Mouse (Mus musculus) small intestine, adult 2 months (tissue): ENCODE measurements around the gene Wfdc3. TPM values are rescaled to one million over a fixed set of nuclear protein-coding genes. Genes with fewer than 3 reads are reported as not detected.

Experiments
- H3K27ac ChIP-seq: fragments of 200-500 bp; 2 replicates; pipeline ENCODE4 v1.5.1; 2012; ENCODE audit warnings: low read depth, low read length, control low read depth, inconsistent platforms; ENCODE audit not compliant: insufficient read depth
- H3K27me3 ChIP-seq: fragments of 200-500 bp; 2 replicates; pipeline ENCODE4 v1.6.1; 2012; ENCODE audit warnings: mild to moderate bottlenecking, moderate library complexity, low read length, inconsistent platforms; ENCODE audit not compliant: control insufficient read depth, insufficient read depth
- H3K36me3 ChIP-seq: fragments of 200-500 bp; 2 replicates; pipeline ENCODE4 v1.6.1; 2012; ENCODE audit warnings: mild to moderate bottlenecking, low read length, control low read depth, inconsistent platforms; ENCODE audit not compliant: control insufficient read depth, insufficient read depth
- H3K4me1 ChIP-seq: fragments of 200-500 bp; 2 replicates; pipeline ENCODE4 v1.6.1; 2012; ENCODE audit warnings: low read length, inconsistent platforms, mixed read lengths; ENCODE audit not compliant: control insufficient read depth, insufficient read depth, insufficient read length
- H3K4me3 ChIP-seq: fragments of 200-500 bp; 2 replicates; pipeline ENCODE4 v1.5.1; 2012; ENCODE audit warnings: low read depth, mild to moderate bottlenecking, control low read depth, inconsistent platforms, low read length, moderate library complexity
- CTCF ChIP-seq: fragments of 200-500 bp; IDR thresholded peaks from 2 replicates; pipeline ENCODE4 v1.5.1; 2012; ENCODE audit warnings: low read depth, mild to moderate bottlenecking, control low read depth, inconsistent platforms, low read length, moderate library complexity, mixed read lengths; ENCODE audit not compliant: insufficient replicate concordance, insufficient read length; ENCODE audit errors: extremely low read depth
- POLR2A ChIP-seq: fragments of 200-500 bp; IDR thresholded peaks from 2 replicates; pipeline ENCODE4 v1.6.1; 2012; ENCODE audit warnings: low read depth, mild to moderate bottlenecking, control low read depth, inconsistent platforms, low read length, moderate library complexity
- WGBS: fragments of 180-500 bp; shearing (Covaris S2); methylation state at CpG from one replicate; pipeline ENCODE4 v1.1.7; 2018; 5-methylcytosine and 5-hydroxymethylcytosine counted together
- polyA plus RNA-seq: library from polyadenylated mRNA; depleted of rRNA; stranded (reverse); fragments of >200 nt; gene quantifications from 2 replicates; pipeline ENCODE4 v1.2.3, GENCODE M21; 2012

Gene Wfdc3
- polyA plus RNA-seq, 1 experiment = 0.06 TPM

DNA sequence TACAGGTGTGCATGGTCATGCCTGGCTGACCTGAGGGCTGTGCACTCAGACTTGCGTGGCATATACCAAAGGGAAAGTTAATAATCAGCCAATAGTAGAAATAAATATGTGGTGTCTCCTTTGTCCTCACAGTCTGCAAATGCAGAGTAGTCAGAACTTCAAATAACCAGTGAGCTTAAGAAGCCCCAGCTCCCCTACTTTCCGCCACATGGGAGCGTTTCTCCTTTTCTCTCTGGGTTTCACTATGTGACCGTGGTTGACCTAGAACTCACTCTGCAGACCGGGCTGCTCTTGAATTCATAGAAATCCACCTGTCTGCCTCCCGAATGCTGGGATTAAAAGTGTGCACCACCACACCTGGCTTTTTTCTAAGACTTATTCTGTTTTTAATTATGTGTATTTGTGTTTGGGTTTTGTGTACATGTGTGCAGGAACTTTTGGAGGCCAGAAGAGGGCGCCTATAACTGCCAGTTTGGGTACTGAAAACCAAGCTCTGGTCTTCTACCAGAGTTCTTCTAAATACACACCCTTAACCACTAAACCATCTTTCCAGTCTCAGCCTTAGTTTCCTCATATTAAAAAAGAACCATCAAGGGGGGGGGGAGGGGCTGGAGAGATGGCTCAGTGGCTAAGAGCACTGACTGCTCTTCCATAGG lies 38.3 kb upstream of the Wfdc3 start:
- WGBS = 76% methylated on average over 7 of the region's 7 CpGs
- Histone ChIP-seq H3K4me1 (peaks cover 7% of the 10 kb centered on the region; the same call in 1 of the 2 replicates), H3K27me3 (no peaks in the 10 kb centered on the region), H3K36me3 (peaks cover 2% of the 10 kb centered on the region; the same call in 1 of the 2 replicates), H3K27ac (no peak overlapping the region), H3K4me3 (no peak overlapping the region)
- no peak for TF ChIP-seq POLR2A
- no peak for TF ChIP-seq CTCF

DNA sequence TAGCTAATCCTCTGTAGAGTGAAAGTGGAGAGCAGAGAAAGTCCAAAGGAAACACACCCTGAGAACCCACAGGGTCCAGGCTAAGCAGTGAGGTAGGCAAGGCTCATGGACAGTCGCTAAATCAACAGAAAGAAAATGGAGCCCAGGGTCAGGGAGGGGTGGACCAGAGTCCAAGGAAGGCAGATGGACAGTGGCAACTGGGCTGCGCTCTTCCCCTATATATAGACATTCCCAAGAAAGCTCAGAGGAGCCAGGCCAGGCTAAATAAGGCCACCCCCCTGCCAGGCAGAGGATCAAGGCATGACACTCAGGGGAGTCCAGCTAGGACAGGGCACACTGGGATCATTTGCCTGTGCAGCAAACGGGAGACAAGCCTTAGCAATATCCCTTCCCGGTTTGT lies 36.1 kb upstream of the Wfdc3 start:
- no peaks in the 10 kb centered on the region for H3K27me3 ChIP-seq
- no peak for TF ChIP-seq CTCF
- no peak for TF ChIP-seq POLR2A
- peaks cover 7% of the 10 kb centered on the region; the same call in 1 of the 2 replicates for H3K4me1 ChIP-seq
- 73% methylated on average over 4 of the region's 4 CpGs for WGBS
- no peak overlapping the region for H3K27ac ChIP-seq
- no peaks in the 10 kb centered on the region for H3K36me3 ChIP-seq
- H3K4me3 ChIP-seq = no peak overlapping the region

DNA sequence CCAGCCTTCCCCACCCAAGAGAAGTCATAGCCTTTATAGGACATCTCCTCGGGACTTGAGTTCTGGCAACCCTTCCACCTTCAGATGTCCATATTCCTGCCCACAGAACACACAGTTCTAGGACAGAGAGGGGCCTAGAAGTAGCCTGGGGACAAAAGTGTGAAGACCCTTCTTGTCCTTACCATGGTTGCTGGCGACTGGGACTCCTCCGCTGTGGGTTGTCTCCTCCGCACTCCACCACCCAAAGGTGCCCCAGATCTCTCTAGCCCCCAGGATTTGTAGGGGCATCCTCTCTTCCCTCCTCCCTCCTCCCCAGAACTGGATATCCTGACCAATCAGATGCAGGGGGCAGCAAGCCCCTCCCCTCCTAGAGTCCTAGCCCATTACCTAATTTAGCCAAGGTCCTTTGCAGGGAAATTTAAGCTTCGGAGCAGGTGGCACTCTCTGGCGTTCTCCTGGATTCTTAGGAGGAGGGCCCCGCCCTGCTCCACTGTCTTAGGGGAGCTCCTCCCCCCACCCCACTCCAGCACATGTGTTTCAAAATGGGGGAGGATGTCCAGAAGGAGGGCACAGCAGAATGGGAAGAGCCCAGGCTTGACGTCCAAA lies 33.9 kb upstream of the Wfdc3 start, which contains the start of gene Tnnc2:
Gene Tnnc2 (minus strand): TSS at position 487 of the 606 bp plus-strand sequence.
- Histone ChIP-seq H3K27me3 (no peaks in the 10 kb centered on the region), H3K4me1 (peaks cover under 1% of the 10 kb centered on the region; the same call in 1 of the 2 replicates), H3K27ac (no peak within 1 kb of the TSS), H3K4me3 (no peak within 1 kb of the TSS), H3K36me3 (no peaks in the 10 kb centered on the region)
- TF ChIP-seq POLR2A = no peak
- TF ChIP-seq CTCF = no peak
- WGBS = 74% methylated on average over 8 of the region's 8 CpGs

DNA sequence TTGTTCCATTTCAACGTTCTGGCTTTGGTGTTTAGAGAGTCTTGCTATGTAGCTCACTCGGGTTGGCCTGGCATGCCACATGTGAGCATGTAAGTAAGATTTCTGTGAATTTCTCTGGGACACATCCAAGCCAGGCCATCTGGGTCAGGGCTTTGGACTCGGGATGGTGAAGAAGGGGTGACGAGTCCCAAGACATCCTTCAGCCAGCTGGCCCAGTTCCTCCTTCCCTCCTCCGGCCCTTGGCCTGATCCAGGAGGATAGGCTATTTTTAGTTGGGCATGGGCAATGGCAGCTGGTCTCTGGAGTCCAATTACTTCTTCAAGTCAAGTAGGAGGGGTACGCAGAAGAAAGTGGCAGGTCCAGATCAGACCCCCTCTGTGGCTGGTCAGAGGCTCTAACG lies 33.1 kb upstream of the Wfdc3 start:
- Histone ChIP-seq H3K4me3 (no peak overlapping the region), H3K27me3 (no peaks in the 10 kb centered on the region)
- WGBS = 74% methylated on average over 7 of the region's 7 CpGs

DNA sequence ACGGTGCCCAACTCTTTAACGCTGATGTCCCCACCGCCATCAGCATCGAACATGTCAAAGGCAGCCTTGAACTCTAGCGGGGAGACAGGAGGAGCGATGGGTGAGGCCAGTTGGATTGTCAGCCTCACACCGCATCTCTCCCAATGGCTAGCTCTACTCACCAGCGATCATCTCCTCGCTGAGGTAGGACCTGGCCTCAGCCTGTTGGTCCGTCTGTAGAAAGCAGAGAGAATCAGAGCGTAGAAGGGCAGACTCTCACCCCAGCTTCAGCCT lies 32.2 kb upstream of the Wfdc3 start:
- peaks cover 6% of the 10 kb centered on the region; the same call in 1 of the 2 replicates for H3K4me1 ChIP-seq
- no peak for TF ChIP-seq POLR2A
- no peak for TF ChIP-seq CTCF
- H3K36me3 ChIP-seq = no peaks in the 10 kb centered on the region
- H3K4me3 ChIP-seq = no peak overlapping the region
- H3K27me3 ChIP-seq = no peaks in the 10 kb centered on the region
- no peak overlapping the region for H3K27ac ChIP-seq
- 93% methylated on average over 11 of the region's 11 CpGs for WGBS

More for the DNA sequence above, 33.1 kb upstream of the Wfdc3 start:
- H3K27ac ChIP-seq = no peak overlapping the region
- 0 out of 2 replicates have a peak, but pooled peaks cover 2% of the 10 kb centered on the region for H3K4me1 ChIP-seq
- no peaks in the 10 kb centered on the region for H3K36me3 ChIP-seq
- TF ChIP-seq POLR2A (no peak), CTCF (no peak)

DNA sequence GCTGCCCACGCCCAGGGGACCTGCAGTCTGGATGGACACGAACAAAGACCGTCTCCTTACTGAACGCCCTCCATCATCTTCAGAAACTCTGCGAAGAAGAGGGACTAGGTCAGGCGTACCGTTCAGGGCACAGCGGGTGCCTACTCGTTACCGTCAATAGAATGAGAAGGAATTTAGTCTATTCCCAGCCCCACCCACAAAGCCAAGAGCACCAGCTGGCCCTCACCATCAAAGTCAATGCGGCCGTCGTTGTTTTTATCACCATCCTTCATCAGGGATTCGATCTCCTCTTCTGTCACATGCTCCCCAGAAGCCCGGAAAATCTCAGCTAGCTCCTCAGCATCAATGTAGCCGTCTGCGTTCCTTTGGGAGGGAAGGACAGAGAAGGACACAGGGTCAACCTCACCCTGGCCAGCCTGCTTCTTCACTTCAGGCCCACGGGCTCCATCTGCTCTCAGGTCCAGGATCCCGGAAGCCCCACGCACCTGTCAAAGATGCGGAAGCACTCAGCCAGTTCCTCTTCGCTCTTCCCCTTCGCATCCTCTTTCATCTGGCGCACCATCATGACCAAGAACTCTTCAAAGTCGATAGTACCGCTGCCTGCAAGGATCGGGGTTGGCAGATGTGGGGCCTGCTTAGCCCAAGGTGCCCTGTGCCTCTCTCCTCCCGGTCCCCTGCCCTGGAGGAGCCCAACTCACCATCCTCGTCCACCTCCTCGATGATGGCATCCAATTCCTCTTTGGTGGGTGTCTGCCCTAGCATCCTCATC lies 31.7 kb upstream of the Wfdc3 start:
- TF ChIP-seq CTCF = no peak
- no peak for TF ChIP-seq POLR2A
- 75% methylated on average over 30 of the region's 30 CpGs for WGBS
- Histone ChIP-seq H3K36me3 (0 out of 2 replicates have a peak, but pooled peaks cover 2% of the 10 kb centered on the region), H3K27ac (no peak overlapping the region), H3K4me3 (no peak overlapping the region), H3K27me3 (no peaks in the 10 kb centered on the region), H3K4me1 (peaks cover 6% of the 10 kb centered on the region; the same call in 1 of the 2 replicates)

DNA sequence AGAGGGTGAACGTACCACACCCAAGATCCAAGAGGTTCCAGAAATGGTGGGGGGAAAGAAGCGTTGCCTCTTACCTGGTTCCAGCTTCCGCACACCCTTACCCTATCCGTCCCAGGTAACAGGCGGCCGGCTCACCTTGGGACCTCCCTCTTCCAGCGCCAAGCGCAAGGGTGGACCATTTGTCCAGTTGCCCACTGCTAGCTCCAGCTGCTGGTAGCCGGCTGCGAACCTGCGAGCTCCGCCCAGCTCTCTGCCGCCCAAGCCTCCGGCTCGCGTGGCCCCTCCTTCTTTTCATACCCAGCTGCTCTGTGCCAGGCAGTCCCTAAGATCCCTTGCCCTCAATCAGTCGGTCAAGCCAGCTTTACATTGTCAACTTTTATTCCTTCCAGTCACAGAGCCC lies 31.1 kb upstream of the Wfdc3 start:
- Histone ChIP-seq H3K4me1 (peaks cover 6% of the 10 kb centered on the region; the same call in 1 of the 2 replicates), H3K4me3 (no peak overlapping the region), H3K27ac (no peak overlapping the region), H3K36me3 (peaks cover 4% of the 10 kb centered on the region; the same call in 1 of the 2 replicates), H3K27me3 (no peaks in the 10 kb centered on the region)
- 60% methylated on average over 17 of the region's 17 CpGs for WGBS
- TF ChIP-seq CTCF (no peak), POLR2A (no peak)
